Mouse (Mus musculus) liver, adult 2 months (tissue): Measurements from ENCODE around the gene Anks1b. TPM values are rescaled to one million over a fixed set of nuclear protein-coding genes. Genes with fewer than 3 reads are reported as not detected.

ENCODE experiments used
- DNase-seq: peaks from one replicate; pipeline ENCODE4 v3.0.0-alpha.2; 2011; ENCODE audit warnings: low read depth, low spot score; ENCODE audit errors: extremely low read depth
- H3K27ac ChIP-seq: fragments of 200-500 bp; replicated peaks from 2 replicates; pipeline ENCODE4 v1.5.1; 2012; ENCODE audit warnings: low read depth, mild to moderate bottlenecking, control low read depth, inconsistent platforms, low read length; ENCODE audit not compliant: insufficient read depth
- H3K27me3 ChIP-seq: fragments of 200-500 bp; 2 replicates; pipeline ENCODE4 v1.6.1; 2012; ENCODE audit warnings: mild to moderate bottlenecking, moderate library complexity, low read length, inconsistent platforms; ENCODE audit not compliant: control insufficient read depth, insufficient read depth
- H3K36me3 ChIP-seq: fragments of 200-500 bp; 2 replicates; pipeline ENCODE4 v1.6.1; 2012; ENCODE audit warnings: low read length, inconsistent platforms; ENCODE audit not compliant: control insufficient read depth, insufficient read depth
- H3K4me1 ChIP-seq: fragments of 200-500 bp; 2 replicates; pipeline ENCODE4 v1.6.1; 2011; ENCODE audit warnings: low read length; ENCODE audit not compliant: control insufficient read depth, insufficient read depth
- H3K4me3 ChIP-seq: fragments of 200-500 bp; 2 replicates; pipeline ENCODE4 v1.5.1; 2011; ENCODE audit warnings: low read depth, mild to moderate bottlenecking, control low read depth, low read length, moderate library complexity; ENCODE audit not compliant: insufficient read depth
- H3K79me2 ChIP-seq: fragments of 200-500 bp; 2 replicates; pipeline ENCODE4 v1.6.1; 2012; ENCODE audit warnings: inconsistent platforms, mild to moderate bottlenecking, low read length, moderate library complexity; ENCODE audit not compliant: control insufficient read depth, insufficient read depth
- H3K9ac ChIP-seq: fragments of 200-500 bp; 2 replicates; pipeline ENCODE4 v1.6.1; 2012; ENCODE audit warnings: low read depth, mild to moderate bottlenecking, control low read depth, inconsistent platforms, low read length
- CTCF ChIP-seq: fragments of 200-500 bp; IDR thresholded peaks from 2 replicates; pipeline ENCODE4 v1.5.1; 2011; ENCODE audit warnings: low read depth, low read length, control low read depth
- POLR2A ChIP-seq: fragments of 200-500 bp; IDR thresholded peaks from 2 replicates; pipeline ENCODE4 v1.6.1; 2011; ENCODE audit warnings: low read length, control low read depth; ENCODE audit not compliant: insufficient read depth; ENCODE audit errors: extremely low read depth
- WGBS: fragments of 180-500 bp; shearing (Covaris S2); methylation state at CpG from one replicate; pipeline ENCODE4 v1.1.7; 2018; 5-methylcytosine and 5-hydroxymethylcytosine counted together
- polyA plus RNA-seq: library from polyadenylated mRNA; depleted of rRNA; stranded (reverse); fragments of >200 nt; gene quantifications from 2 replicates; pipeline ENCODE4 v1.2.3, GENCODE M21; 2012
- total RNA-seq: library from RNA; depleted of rRNA; stranded (reverse); fragments of >200 nt; gene quantifications from 2 replicates; pipeline ENCODE4 v1.2.3, GENCODE M21; 2014

Gene Anks1b
- total and polyA plus RNA-seq, 2 experiments, result under 0.01 TPM; not detected in 1

GRCm38 (mm10) chr10:89872501-89873145 lies 686 bp upstream of the Anks1b start:
- no peak overlapping the region for H3K27ac ChIP-seq
- no peaks in the 10 kb centered on the region for H3K79me2 ChIP-seq
- H3K4me3 ChIP-seq, result peak overlapping the region; percentile 27; the same call in 1 of the 2 replicates
- WGBS, result 2% methylated on average over 33 of the region's 56 CpGs
- H3K36me3 ChIP-seq, result no peaks in the 10 kb centered on the region
- no peak for DNase-seq
- no peak for TF ChIP-seq POLR2A
- TF ChIP-seq CTCF, result no peak
- H3K27me3 ChIP-seq, result peaks cover 6% of the 10 kb centered on the region; the same call in 1 of the 2 replicates
- H3K9ac ChIP-seq, result no peak overlapping the region
- no peaks in the 10 kb centered on the region for H3K4me1 ChIP-seq

DNA sequence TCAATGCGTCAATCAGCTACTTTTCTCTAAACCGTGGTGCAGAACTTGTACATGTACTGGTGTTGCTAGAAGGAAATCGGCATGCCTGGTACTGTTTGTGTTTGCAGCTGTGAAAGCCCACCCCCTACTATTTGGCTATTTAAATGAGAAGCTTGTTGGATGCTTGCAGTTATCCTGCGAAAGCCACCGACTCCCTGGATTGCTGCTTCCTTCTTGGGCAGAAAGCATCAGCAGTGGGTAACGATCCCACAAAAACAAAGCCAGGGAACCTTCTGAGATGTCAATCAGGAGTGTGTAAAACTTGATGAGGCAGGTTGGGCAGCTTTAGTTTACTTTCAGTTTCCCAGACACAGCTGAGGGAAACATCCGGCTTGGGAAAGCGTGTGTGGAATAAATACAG lies 727 bp downstream of the Anks1b start:
- no peak for TF ChIP-seq CTCF
- no peak for TF ChIP-seq POLR2A
- Histone ChIP-seq H3K27ac (no peak overlapping the region), H3K36me3 (no peaks in the 10 kb centered on the region), H3K9ac (no peak overlapping the region), H3K79me2 (no peaks in the 10 kb centered on the region), H3K4me1 (no peaks in the 10 kb centered on the region), H3K27me3 (peaks cover 6% of the 10 kb centered on the region; the same call in 1 of the 2 replicates), H3K4me3 (no peak overlapping the region)
- 16% methylated on average over 8 of the region's 8 CpGs for WGBS
- DNase-seq, result no peak

GRCm38 (mm10) chr10:89883561-89883960 lies 10.3 kb downstream of the Anks1b start:
- no peak for DNase-seq
- TF ChIP-seq POLR2A (no peak), CTCF (no peak)
- no peak overlapping the region for H3K4me3 ChIP-seq
- no peaks in the 10 kb centered on the region for H3K36me3 ChIP-seq
- H3K27ac ChIP-seq, result no peak overlapping the region
- WGBS, result 78% methylated on average over 8 of the region's 8 CpGs
- H3K27me3 ChIP-seq, result no peaks in the 10 kb centered on the region
- no peaks in the 10 kb centered on the region for H3K4me1 ChIP-seq
- H3K79me2 ChIP-seq, result no peaks in the 10 kb centered on the region
- H3K9ac ChIP-seq, result no peak overlapping the region

DNA sequence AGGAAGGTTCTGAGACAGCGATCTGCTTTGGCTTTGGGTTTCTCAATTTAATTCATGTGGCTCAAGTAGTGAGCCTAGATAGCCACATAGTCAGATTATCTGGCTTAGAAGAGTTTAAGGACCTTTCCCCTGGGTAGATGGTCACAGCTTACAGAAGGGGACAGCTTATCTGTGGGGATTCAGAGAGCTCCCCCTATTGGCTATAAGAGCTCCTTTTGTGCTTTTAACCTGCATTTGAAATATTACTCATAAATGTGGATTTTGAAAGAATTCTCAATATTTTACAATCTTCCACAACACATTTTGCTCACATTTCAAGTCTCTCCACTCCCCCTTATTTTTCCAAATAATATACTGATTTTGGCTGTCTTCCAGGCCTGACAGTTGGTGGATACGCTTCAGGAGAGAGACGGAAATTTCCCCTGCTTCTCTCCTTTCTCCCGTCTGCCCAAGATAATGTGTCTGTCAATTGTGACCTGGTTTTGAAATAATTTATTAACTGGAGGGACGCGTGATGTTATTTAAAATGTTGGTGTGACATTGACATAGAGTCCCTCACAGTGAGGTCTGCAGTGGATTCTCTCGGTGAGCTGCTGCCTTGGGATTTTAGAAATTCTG lies 29.5 kb downstream of the Anks1b start:
- Histone ChIP-seq H3K36me3 (no peaks in the 10 kb centered on the region), H3K79me2 (no peaks in the 10 kb centered on the region), H3K27ac (no peak overlapping the region), H3K4me3 (no peak overlapping the region), H3K9ac (no peak overlapping the region), H3K4me1 (no peaks in the 10 kb centered on the region), H3K27me3 (no peaks in the 10 kb centered on the region)
- no peak for TF ChIP-seq CTCF
- no peak for TF ChIP-seq POLR2A
- WGBS, result 72% methylated on average over 7 of the region's 7 CpGs
- DNase-seq, result peak; percentile 8

- no peaks in the 10 kb centered on the region for H3K27me3 ChIP-seq
- no peaks in the 10 kb centered on the region for H3K4me1 ChIP-seq
- TF ChIP-seq CTCF (no peak), POLR2A (no peak)
- no peaks in the 10 kb centered on the region for H3K79me2 ChIP-seq
- H3K9ac ChIP-seq, result no peak overlapping the region
- no peak overlapping the region for H3K4me3 ChIP-seq
- H3K27ac ChIP-seq, result no peak overlapping the region
- no peak for DNase-seq
- no peaks in the 10 kb centered on the region for H3K36me3 ChIP-seq
- 94% methylated on average over 4 of the region's 4 CpGs for WGBS
Measured at GRCm38 (mm10) chr10:89911889-89912288, 38.6 kb downstream of the Anks1b start.

GRCm38 (mm10) chr10:89913174-89913573 lies 39.9 kb downstream of the Anks1b start:
- Histone ChIP-seq H3K79me2 (no peaks in the 10 kb centered on the region), H3K36me3 (no peaks in the 10 kb centered on the region), H3K9ac (no peak overlapping the region), H3K4me3 (no peak overlapping the region), H3K4me1 (no peaks in the 10 kb centered on the region), H3K27ac (no peak overlapping the region), H3K27me3 (no peaks in the 10 kb centered on the region)
- TF ChIP-seq POLR2A (no peak), CTCF (no peak)
- no peak for DNase-seq
